Mouse (Mus musculus) limb, embryonic 12.5 days (tissue): ENCODE measurements at regions not wholly inside any gene's neighbourhood (a gene's known extent, or its start where the extent isn't known, plus 50 kb on each side); places are given as distances from the start of the nearest gene placed in this dataset.
A peak's percentile ranks its signal among the peaks of the same experiment; 100 is the strongest.

Experiments used
- ATAC-seq: fragments of 200-750 bp; cut with Nextera tagmentation; 2 replicates; pipeline ENCODE4 v1.8.0; 2017; ENCODE audit warnings: low read depth, moderate TSS enrichment; ENCODE audit not compliant: insufficient number of reproducible peaks, insufficient read depth, low FRiP score, low TSS enrichment
- H3K27ac ChIP-seq: fragments of 300-500 bp; sonication (generic); 2 replicates; pipeline ENCODE4 v1.5.1; 2016; ENCODE audit warnings: mild to moderate bottlenecking, moderate library complexity
- H3K27me3 ChIP-seq: fragments of 300-500 bp; sonication (generic); 2 replicates; pipeline ENCODE4 v1.6.1; 2016; ENCODE audit warnings: mild to moderate bottlenecking, moderate library complexity
- H3K36me3 ChIP-seq: fragments of 300-500 bp; sonication (generic); 2 replicates; pipeline ENCODE4 v1.6.1; 2016; ENCODE audit warnings: mild to moderate bottlenecking, moderate library complexity
- H3K4me1 ChIP-seq: fragments of 300-500 bp; sonication (generic); replicated peaks from 2 replicates; pipeline ENCODE4 v1.6.1; 2016
- H3K4me2 ChIP-seq: fragments of 300-500 bp; sonication (generic); 2 replicates; pipeline ENCODE4 v1.6.1; 2016; ENCODE audit warnings: mild to moderate bottlenecking, moderate library complexity
- H3K4me3 ChIP-seq: fragments of 300-500 bp; sonication (generic); replicated peaks from 2 replicates; pipeline ENCODE4 v1.5.1; 2016; ENCODE audit warnings: mild to moderate bottlenecking
- H3K9ac ChIP-seq: fragments of 300-500 bp; sonication (generic); replicated peaks from 2 replicates; pipeline ENCODE4 v1.6.1; 2016; ENCODE audit warnings: mild to moderate bottlenecking, moderate library complexity
- H3K9me3 ChIP-seq: fragments of 300-500 bp; sonication (generic); 2 replicates; pipeline ENCODE4 v1.6.1; 2016; ENCODE audit warnings: mild to moderate bottlenecking, moderate library complexity
- WGBS: fragments of 180-500 bp; shearing (Covaris S2); methylation state at CpG from one replicate; pipeline ENCODE4 v1.1.7; 2016; 5-methylcytosine and 5-hydroxymethylcytosine counted together

- Histone ChIP-seq H3K27ac (no peak overlapping the region), H3K4me1 (no peaks in the 10 kb centered on the region), H3K36me3 (no peaks in the 10 kb centered on the region), H3K4me3 (no peak overlapping the region), H3K4me2 (no peak overlapping the region), H3K27me3 (peaks cover 57% of the 10 kb centered on the region), H3K9me3 (no peaks in the 10 kb centered on the region), H3K9ac (no peak overlapping the region)
- ATAC-seq = no peak
- WGBS = 24% methylated on average over 33 of the region's 33 CpGs
Observed at GRCm38 (mm10) chr4:125300503-125301457, 173.1 kb upstream of the Zc3h12a start.

- no peak overlapping the region for H3K9ac ChIP-seq
- no peaks in the 10 kb centered on the region for H3K9me3 ChIP-seq
- H3K4me3 ChIP-seq = no peak overlapping the region
- WGBS = 80% methylated on average over 6 of the region's 6 CpGs
- H3K27me3 ChIP-seq = peaks cover 18% of the 10 kb centered on the region; the same call in 1 of the 2 replicates
- no peak overlapping the region for H3K4me2 ChIP-seq
- no peak overlapping the region for H3K27ac ChIP-seq
- no peaks in the 10 kb centered on the region for H3K36me3 ChIP-seq
- ATAC-seq = no peak
- H3K4me1 ChIP-seq = peaks cover 9% of the 10 kb centered on the region; the same call in 1 of the 2 replicates
Observed at GRCm38 (mm10) chr4:125290761-125291160, 163.1 kb upstream of the Zc3h12a start.

GRCm38 (mm10) chr4:125289709-125290108 lies 162.1 kb upstream of the Zc3h12a start:
- H3K36me3 ChIP-seq = no peaks in the 10 kb centered on the region
- H3K4me3 ChIP-seq = no peak overlapping the region
- no peaks in the 10 kb centered on the region for H3K9me3 ChIP-seq
- ATAC-seq = no peak
- no peak overlapping the region for H3K9ac ChIP-seq
- peaks cover 9% of the 10 kb centered on the region; the same call in 1 of the 2 replicates for H3K4me1 ChIP-seq
- H3K4me2 ChIP-seq = no peak overlapping the region
- peaks cover 20% of the 10 kb centered on the region; the same call in 1 of the 2 replicates for H3K27me3 ChIP-seq
- 10% methylated on average over 1 of the region's 1 CpGs for WGBS
- no peak overlapping the region for H3K27ac ChIP-seq

- no peak overlapping the region for H3K4me2 ChIP-seq
- peaks cover 25% of the 10 kb centered on the region for H3K27me3 ChIP-seq
- no peak overlapping the region for H3K27ac ChIP-seq
- 45% methylated on average over 6 of the region's 6 CpGs for WGBS
- no peak overlapping the region for H3K9ac ChIP-seq
- H3K36me3 ChIP-seq = no peaks in the 10 kb centered on the region
- no peak overlapping the region for H3K4me3 ChIP-seq
- ATAC-seq = no peak
- H3K4me1 ChIP-seq = peaks cover 9% of the 10 kb centered on the region; the same call in 1 of the 2 replicates
- no peaks in the 10 kb centered on the region for H3K9me3 ChIP-seq
Observed at GRCm38 (mm10) chr4:125289031-125289449, 161.4 kb upstream of the Zc3h12a start.

GRCm38 (mm10) chr4:125282974-125283319 lies 155.3 kb upstream of the Zc3h12a start:
- no peaks in the 10 kb centered on the region for H3K4me1 ChIP-seq
- H3K9ac ChIP-seq = no peak overlapping the region
- H3K27me3 ChIP-seq = peaks cover 65% of the 10 kb centered on the region
- H3K4me2 ChIP-seq = no peak overlapping the region
- H3K9me3 ChIP-seq = no peaks in the 10 kb centered on the region
- H3K4me3 ChIP-seq = no peak overlapping the region
- H3K36me3 ChIP-seq = no peaks in the 10 kb centered on the region
- WGBS = 25% methylated on average over 8 of the region's 8 CpGs
- no peak overlapping the region for H3K27ac ChIP-seq
- ATAC-seq = no peak

GRCm38 (mm10) chr4:125282154-125282973 lies 154.7 kb upstream of the Zc3h12a start:
- peaks cover 65% of the 10 kb centered on the region for H3K27me3 ChIP-seq
- no peaks in the 10 kb centered on the region for H3K9me3 ChIP-seq
- no peak for ATAC-seq
- H3K4me2 ChIP-seq = peak overlapping the region; percentile 27
- no peak overlapping the region for H3K9ac ChIP-seq
- H3K36me3 ChIP-seq = no peaks in the 10 kb centered on the region
- H3K4me3 ChIP-seq = no peak overlapping the region
- no peak overlapping the region for H3K27ac ChIP-seq
- no peaks in the 10 kb centered on the region for H3K4me1 ChIP-seq
- 11% methylated on average over 21 of the region's 21 CpGs for WGBS

GRCm38 (mm10) chr4:125279165-125279564 lies 151.5 kb upstream of the Zc3h12a start:
- Histone ChIP-seq H3K27me3 (peaks cover 85% of the 10 kb centered on the region), H3K36me3 (no peaks in the 10 kb centered on the region), H3K4me3 (no peak overlapping the region), H3K27ac (no peak overlapping the region), H3K4me1 (peaks cover 5% of the 10 kb centered on the region; the same call in 1 of the 2 replicates), H3K9me3 (no peaks in the 10 kb centered on the region), H3K4me2 (no peak overlapping the region), H3K9ac (no peak overlapping the region)
- ATAC-seq = no peak
- WGBS = 37% methylated on average over 7 of the region's 7 CpGs

GRCm38 (mm10) chr4:125276861-125277260 lies 149.2 kb upstream of the Zc3h12a start:
- H3K4me1 ChIP-seq = peaks cover 5% of the 10 kb centered on the region; the same call in 1 of the 2 replicates
- H3K9ac ChIP-seq = no peak overlapping the region
- H3K27ac ChIP-seq = no peak overlapping the region
- no peak overlapping the region for H3K4me2 ChIP-seq
- WGBS = 66% methylated on average over 6 of the region's 6 CpGs
- ATAC-seq = no peak
- no peaks in the 10 kb centered on the region for H3K9me3 ChIP-seq
- H3K27me3 ChIP-seq = peaks cover 85% of the 10 kb centered on the region
- no peaks in the 10 kb centered on the region for H3K36me3 ChIP-seq
- H3K4me3 ChIP-seq = no peak overlapping the region

GRCm38 (mm10) chr4:125275259-125275658 lies 147.6 kb upstream of the Zc3h12a start:
- no peaks in the 10 kb centered on the region for H3K9me3 ChIP-seq
- H3K27me3 ChIP-seq = peaks cover 80% of the 10 kb centered on the region
- H3K36me3 ChIP-seq = no peaks in the 10 kb centered on the region
- no peak overlapping the region for H3K4me3 ChIP-seq
- no peak for ATAC-seq
- WGBS = under 1% methylated on average over 13 of the region's 13 CpGs
- no peak overlapping the region for H3K27ac ChIP-seq
- H3K4me1 ChIP-seq = peaks cover 5% of the 10 kb centered on the region; the same call in 1 of the 2 replicates
- no peak overlapping the region for H3K9ac ChIP-seq
- H3K4me2 ChIP-seq = no peak overlapping the region

- Histone ChIP-seq H3K9ac (no peak overlapping the region), H3K4me1 (peaks cover 5% of the 10 kb centered on the region; the same call in 1 of the 2 replicates), H3K27me3 (peaks cover 82% of the 10 kb centered on the region), H3K27ac (no peak overlapping the region), H3K36me3 (no peaks in the 10 kb centered on the region), H3K4me3 (no peak overlapping the region), H3K9me3 (no peaks in the 10 kb centered on the region), H3K4me2 (no peak overlapping the region)
- ATAC-seq = no peak
- WGBS = 79% methylated on average over 14 of the region's 14 CpGs
Observed at GRCm38 (mm10) chr4:125270951-125271350, 143.3 kb upstream of the Zc3h12a start.

GRCm38 (mm10) chr4:125266212-125266611 lies 138.6 kb upstream of the Zc3h12a start:
- Histone ChIP-seq H3K27me3 (peaks cover 83% of the 10 kb centered on the region), H3K36me3 (no peaks in the 10 kb centered on the region), H3K4me1 (no peaks in the 10 kb centered on the region), H3K4me3 (no peak overlapping the region), H3K9ac (no peak overlapping the region), H3K27ac (no peak overlapping the region), H3K4me2 (no peak overlapping the region), H3K9me3 (no peaks in the 10 kb centered on the region)
- ATAC-seq = no peak
- 52% methylated on average over 1 of the region's 1 CpGs for WGBS
